Mouse (Mus musculus): ENCODE data around the gene Smpd4. TPM values are rescaled to one million over a fixed set of nuclear protein-coding genes. Genes with fewer than 3 reads are reported as not detected.

Gene Smpd4
- total RNA-seq, 2 experiments from 2014 or later, result 24.4 to 28.0 TPM

Other genes starting within 250 kb of the Smpd4 start
- gene Snap29, start 213.4 kb upstream of the Smpd4 start, total RNA-seq (2021), result 10 to 100 TPM; 19.8 to 19.9 TPM
- 10 to 100 TPM; 61.7 to 73.1 TPM for gene Pi4ka, start 213.0 kb upstream of the Smpd4 start, total RNA-seq (2021)
- 10 to 100 TPM; 28.5 to 31.7 TPM for gene Crkl, start 167.4 kb upstream of the Smpd4 start, total RNA-seq (2021)
- 1 to 10 TPM; 3.6 to 4.5 TPM for gene Aifm3, start 129.7 kb upstream of the Smpd4 start, total RNA-seq (2021)
- gene Lztr1, start 110.7 kb upstream of the Smpd4 start, total RNA-seq (2021), result 10 to 100 TPM; 60.1 to 70.9 TPM
- gene Thap7, start 88.2 kb upstream of the Smpd4 start, total RNA-seq (2021), result 10 to 100 TPM; 27.1 to 28.4 TPM
- under 1 TPM; 0.48 to 0.58 TPM for gene Lrrc74b, start 58.1 kb upstream of the Smpd4 start, total RNA-seq (2021)
- under 1 TPM; 0.69 to 0.97 TPM for gene P2rx6, start 57.5 kb upstream of the Smpd4 start, total RNA-seq (2021)
- gene Slc7a4, start 36.1 kb upstream of the Smpd4 start, total RNA-seq (2021), result 1 to 10 TPM; 5.5 to 9.0 TPM
- 1 to 10 TPM; 2.5 to 3.2 TPM for gene Ccdc74a, start 27.1 kb downstream of the Smpd4 start, total RNA-seq (2021)
- 10 to 100 TPM; 42.7 to 55.3 TPM for gene Med15, start 113.5 kb downstream of the Smpd4 start, total RNA-seq (2021)
- gene Klhl22, start 140.3 kb downstream of the Smpd4 start, total RNA-seq (2021), result 10 to 100 TPM; 30.6 to 47.9 TPM
- gene Scarf2, start 177.9 kb downstream of the Smpd4 start, total RNA-seq (2021), result 10 to 100 TPM; 15.0 to 16.7 TPM
- gene B830017H08Rik, start 213.8 kb downstream of the Smpd4 start, total RNA-seq (2021), result not detected
- 1 to 10 TPM; 1.3 to 1.9 TPM for gene Car15, start 219.0 kb downstream of the Smpd4 start, total RNA-seq (2021)

Data from adrenal gland, postnatal 10 days (tissue).